Comparison of ENCODE assay signal across 8 mouse cellular contexts in the genomic region with DNA sequence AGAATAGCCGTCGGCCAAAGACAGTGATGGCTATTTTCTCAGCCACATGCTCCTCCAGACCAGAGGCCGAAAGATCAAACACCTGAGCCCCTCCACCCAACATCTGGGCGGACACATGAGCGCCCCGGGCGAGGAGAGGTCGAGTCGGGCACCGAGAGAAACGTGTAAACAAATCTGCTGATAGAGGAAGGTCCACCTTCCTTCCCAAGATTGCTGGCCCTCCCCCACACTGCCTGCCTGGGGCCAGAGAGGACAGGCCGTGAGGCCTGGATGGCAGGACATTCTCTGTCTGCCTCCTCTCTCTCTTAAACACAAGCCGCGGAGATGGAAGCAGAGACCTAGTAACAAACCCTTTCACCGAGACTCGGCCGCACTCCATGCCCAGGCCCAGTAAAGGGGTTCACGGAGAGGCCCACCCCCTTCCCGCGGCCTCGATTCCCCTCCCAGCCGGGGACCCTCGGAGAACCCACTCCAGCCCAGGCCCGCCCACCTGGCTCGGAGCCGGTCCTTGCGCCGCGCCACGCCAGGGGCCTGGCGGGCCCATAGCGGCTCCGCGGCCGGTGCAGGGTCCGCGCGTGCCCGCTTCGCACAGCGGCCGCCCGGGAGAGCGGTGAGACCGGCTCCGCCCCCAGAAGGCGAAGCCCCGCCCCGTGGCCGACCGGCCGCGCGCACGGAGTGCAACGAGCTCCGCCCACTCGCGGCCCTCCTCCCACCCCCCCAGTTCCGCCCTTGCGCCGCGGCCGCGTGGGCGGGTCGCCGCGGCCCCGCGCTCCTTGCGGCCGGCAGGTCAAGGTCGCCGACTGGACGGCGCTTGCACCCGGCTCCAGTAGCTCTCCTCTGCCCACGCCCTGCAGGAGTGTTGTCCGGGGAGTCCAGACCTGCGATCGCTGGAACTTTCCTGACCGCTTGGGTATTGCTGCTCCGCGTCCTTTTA. TPM values are rescaled to one million over a fixed set of nuclear protein-coding genes. Genes with fewer than 3 reads are reported as not detected.
DNase-seq lines count a peak whose midpoint lies in the region; ATAC-seq and TF ChIP-seq lines count a peak whose summit lies in the region.

No protein-coding gene starts in this region.

- intact Hi-C loops in heart, adult 2 months (cut with DNase I), result loop anchor here (1.0 kb wide), 2 partner anchors 23 to 91 kb away; a partner anchor contains a TSS

- ATAC-seq in embryonic facial prominence, embryonic 13.5 days (ENCODE audit: insufficient number of reproducible peaks, insufficient read depth, low FRiP score, low TSS enrichment, low read depth), result peak; percentile 60; the same call in 1 of the 2 replicates
- peak; percentile 71 for ATAC-seq in limb, embryonic 15.5 days (ENCODE audit: insufficient number of reproducible peaks, low FRiP score, low TSS enrichment, low read depth)
- ATAC-seq in midbrain, embryonic 16.5 days, result peak; percentile 74

- 0 out of 2 replicates have a peak, but pooled peaks have one; percentile 64 for TF ChIP-seq EP300 in heart, adult 2 months (IDR thresholded peaks at IDR 0.05; ENCODE audit: insufficient read depth, low read depth, low read length)

- peaks cover 30% of the 10 kb centered on the region for H3K36me3 ChIP-seq in embryonic facial prominence, embryonic 13.5 days
- no peaks in the 10 kb centered on the region for H3K36me3 ChIP-seq in heart, adult 2 months (ENCODE audit: control insufficient read depth, insufficient read depth, low read length)
- peaks cover 27% of the 10 kb centered on the region for H3K36me3 ChIP-seq in limb, embryonic 15.5 days
- peaks cover 18% of the 10 kb centered on the region for H3K36me3 ChIP-seq in midbrain, embryonic 16.5 days (ENCODE audit: control insufficient read depth, insufficient read depth, low read length)
- peaks cover 7% of the 10 kb centered on the region for H3K36me3 ChIP-seq in spleen, adult 2 months (ENCODE audit: control insufficient read depth, insufficient read depth, low read length)

- H3K79me2 ChIP-seq in heart, adult 2 months (replicated peaks; ENCODE audit: control insufficient read depth, insufficient read depth, low read length), result no peaks in the 10 kb centered on the region

- peak overlapping the region; percentile 94 for H3K4me2 ChIP-seq in embryonic facial prominence, embryonic 13.5 days
- peak overlapping the region; percentile 86 for H3K4me2 ChIP-seq in limb, embryonic 15.5 days
- peak overlapping the region; percentile 91 for H3K4me2 ChIP-seq in midbrain, embryonic 16.5 days (ENCODE audit: low read length)

- H3K9me3 ChIP-seq in embryonic facial prominence, embryonic 13.5 days, result no peaks in the 10 kb centered on the region
- H3K9me3 ChIP-seq in limb, embryonic 15.5 days, result no peaks in the 10 kb centered on the region
- H3K9me3 ChIP-seq in midbrain, embryonic 16.5 days (replicated peaks; ENCODE audit: control insufficient read depth, low read length, poor library complexity, severe bottlenecking), result no peaks in the 10 kb centered on the region

- TF ChIP-seq CTCF in heart, adult 2 months (IDR thresholded peaks at IDR 0.05), result no peak; the same call in 1 of the 2 replicates
- TF ChIP-seq CTCF in spleen, adult 2 months (IDR thresholded peaks at IDR 0.05; ENCODE audit: extremely low read depth, insufficient read depth, insufficient read length, insufficient replicate concordance), result no peak

- H3K4me1 ChIP-seq in embryonic facial prominence, embryonic 13.5 days, result peaks cover 32% of the 10 kb centered on the region
- H3K4me1 ChIP-seq in heart, adult 2 months (ENCODE audit: control insufficient read depth, insufficient read depth, low read length), result peaks cover 5% of the 10 kb centered on the region
- H3K4me1 ChIP-seq in limb, embryonic 15.5 days, result peaks cover 24% of the 10 kb centered on the region
- peaks cover 35% of the 10 kb centered on the region for H3K4me1 ChIP-seq in midbrain, embryonic 16.5 days (ENCODE audit: control insufficient read depth, insufficient read depth, low read length)
- H3K4me1 ChIP-seq in spleen, adult 2 months (ENCODE audit: control insufficient read depth, insufficient read depth, insufficient read length), result no peaks in the 10 kb centered on the region

- peak overlapping the region; percentile 92 for H3K27ac ChIP-seq in embryonic facial prominence, embryonic 13.5 days
- peak overlapping the region; percentile 98 for H3K27ac ChIP-seq in heart, adult 2 months
- H3K27ac ChIP-seq in limb, embryonic 15.5 days, result peak overlapping the region; percentile 94
- H3K27ac ChIP-seq in midbrain, embryonic 16.5 days (ENCODE audit: low read length), result peak overlapping the region; percentile 88
- peak overlapping the region; percentile 94 for H3K27ac ChIP-seq in spleen, adult 2 months (ENCODE audit: insufficient read depth, low read length)

- peak; percentile 79 for TF ChIP-seq POLR2A in heart, adult 2 months (IDR thresholded peaks at IDR 0.05; ENCODE audit: insufficient read depth, low read depth, low read length)
- peak; percentile 9 for TF ChIP-seq POLR2A in spleen, adult 2 months (IDR thresholded peaks at IDR 0.05; ENCODE audit: low read depth, low read length)

- peak overlapping the region; percentile 84 for H3K4me3 ChIP-seq in embryonic facial prominence, embryonic 13.5 days
- H3K4me3 ChIP-seq in heart, adult 2 months, result peak overlapping the region; percentile 71
- peak overlapping the region; percentile 82 for H3K4me3 ChIP-seq in limb, embryonic 15.5 days
- peak overlapping the region; percentile 91 for H3K4me3 ChIP-seq in midbrain, embryonic 16.5 days (ENCODE audit: low read depth, low read length)
- peak overlapping the region; percentile 99 for H3K4me3 ChIP-seq in spleen, adult 2 months (ENCODE audit: extremely low read depth, insufficient read depth, insufficient read length)

- WGBS in embryonic facial prominence, embryonic 13.5 days, result under 1% methylated on average over 73 of the region's 85 CpGs
- under 1% methylated on average over 85 of the region's 85 CpGs for WGBS in heart, adult 2 months
- WGBS in limb, embryonic 15.5 days, result under 1% methylated on average over 85 of the region's 85 CpGs
- under 1% methylated on average over 84 of the region's 85 CpGs for WGBS in midbrain, embryonic 16.5 days
- under 1% methylated on average over 85 of the region's 85 CpGs for WGBS in spleen, adult 2 months

- peaks cover 6% of the 10 kb centered on the region for H3K27me3 ChIP-seq in embryonic facial prominence, embryonic 13.5 days
- no peaks in the 10 kb centered on the region for H3K27me3 ChIP-seq in heart, adult 2 months (ENCODE audit: control insufficient read depth, insufficient read depth, low read length)
- peaks cover 11% of the 10 kb centered on the region for H3K27me3 ChIP-seq in limb, embryonic 15.5 days
- no peaks in the 10 kb centered on the region for H3K27me3 ChIP-seq in midbrain, embryonic 16.5 days (ENCODE audit: control insufficient read depth, insufficient read depth, low read depth, low read length)
- no peaks in the 10 kb centered on the region for H3K27me3 ChIP-seq in spleen, adult 2 months (ENCODE audit: control insufficient read depth, insufficient read depth, low read length)

- peak; percentile 94 for DNase-seq in A20 (ENCODE audit: low read depth, low spot score)
- peak; percentile 90 to 91 for DNase-seq in adrenal gland, postnatal 4 days (ENCODE audit: low spot score in 2 of 2)
- DNase-seq in heart, adult 2 months, result peak; percentile 96 to 97
- DNase-seq in kidney, adult 8-10 months, result peak; percentile 87 to 90
- DNase-seq in spleen, adult 2 months (ENCODE audit: low read depth in 1 of 2, low spot score in 2 of 2), result peak; percentile 74 to 92

- peak overlapping the region; percentile 88 for H3K9ac ChIP-seq in embryonic facial prominence, embryonic 13.5 days
- peak overlapping the region; percentile 92 for H3K9ac ChIP-seq in heart, adult 2 months (ENCODE audit: low read depth, low read length)
- H3K9ac ChIP-seq in limb, embryonic 15.5 days, result peak overlapping the region; percentile 75
- peak overlapping the region; percentile 90 for H3K9ac ChIP-seq in midbrain, embryonic 16.5 days (ENCODE audit: low read depth, low read length)

RNA-seq across cellular contexts. Expression of a gene that starts 0.6 kb away (rescaled TPM):
- 100 to 1,000 TPM; 254 to 261 TPM for total RNA-seq in adrenal gland, postnatal 4 days (2021)
- polyA plus RNA-seq in embryonic facial prominence, embryonic 13.5 days (2015; fragmentation: Nextera tagmentation; extraction: Ambion mirVana), result 191 and 195 TPM in 2 replicates
- 100 to 1,000 TPM; 196 to 213 TPM for total RNA-seq in heart, adult 2 months (2021)
- 307 and 331 TPM in 2 replicates for polyA plus RNA-seq in heart, adult 2 months (2012; rRNA removed)
- 184 and 195 TPM in 2 replicates for polyA plus RNA-seq in limb, embryonic 15.5 days (2015; fragmentation: Nextera tagmentation; extraction: Ambion mirVana)
- 144 and 150 TPM in 2 replicates for polyA plus RNA-seq in midbrain, embryonic 16.5 days (2015; fragmentation: Nextera tagmentation; extraction: Ambion mirVana)
- 348 and 407 TPM in 2 replicates for polyA plus RNA-seq in spleen, adult 2 months (2012; rRNA removed)

RNA-seq across cellular contexts. Expression of a gene that starts 14.0 kb away (rescaled TPM):
- 10 to 100 TPM; 59.3 to 61.2 TPM for total RNA-seq in adrenal gland, postnatal 4 days (2021)
- 3.6 and 5.2 TPM in 2 replicates for polyA plus RNA-seq in embryonic facial prominence, embryonic 13.5 days (2015; fragmentation: Nextera tagmentation; extraction: Ambion mirVana)
- under 1 TPM in 1 of 2 experiments, not detected in 1; 0.66 TPM for total RNA-seq in heart, adult 2 months (2021)
- polyA plus RNA-seq in heart, adult 2 months (2012; rRNA removed), result 0.23 and 0.32 TPM in 2 replicates
- polyA plus RNA-seq in limb, embryonic 15.5 days (2015; fragmentation: Nextera tagmentation; extraction: Ambion mirVana), result 1.2 and 1.6 TPM in 2 replicates
- 151 and 155 TPM in 2 replicates for polyA plus RNA-seq in midbrain, embryonic 16.5 days (2015; fragmentation: Nextera tagmentation; extraction: Ambion mirVana)
- 3.6 and 4.0 TPM in 2 replicates for polyA plus RNA-seq in spleen, adult 2 months (2012; rRNA removed)

RNA-seq across cellular contexts. Expression of a gene that starts 22.9 kb away (rescaled TPM):
- total RNA-seq in adrenal gland, postnatal 4 days (2021), result 100 to 1,000 TPM; 170 to 175 TPM
- 124 and 126 TPM in 2 replicates for polyA plus RNA-seq in embryonic facial prominence, embryonic 13.5 days (2015; fragmentation: Nextera tagmentation; extraction: Ambion mirVana)
- 10 to 100 TPM; 83.4 to 86.9 TPM for total RNA-seq in heart, adult 2 months (2021)
- 118 and 119 TPM in 2 replicates for polyA plus RNA-seq in heart, adult 2 months (2012; rRNA removed)
- polyA plus RNA-seq in limb, embryonic 15.5 days (2015; fragmentation: Nextera tagmentation; extraction: Ambion mirVana), result 192 and 215 TPM in 2 replicates
- 65.2 and 75.8 TPM in 2 replicates for polyA plus RNA-seq in midbrain, embryonic 16.5 days (2015; fragmentation: Nextera tagmentation; extraction: Ambion mirVana)
- 232 and 240 TPM in 2 replicates for polyA plus RNA-seq in spleen, adult 2 months (2012; rRNA removed)

RNA-seq across cellular contexts. Expression of a gene that starts 40.3 kb away (rescaled TPM):
- 10 to 100 TPM; 22.5 to 22.9 TPM for total RNA-seq in adrenal gland, postnatal 4 days (2021)
- 8.1 and 8.2 TPM in 2 replicates for polyA plus RNA-seq in embryonic facial prominence, embryonic 13.5 days (2015; fragmentation: Nextera tagmentation; extraction: Ambion mirVana)
- total RNA-seq in heart, adult 2 months (2021), result 1 to 10 TPM; 3.8 to 3.9 TPM
- 7.7 and 8.3 TPM in 2 replicates for polyA plus RNA-seq in heart, adult 2 months (2012; rRNA removed)
- polyA plus RNA-seq in limb, embryonic 15.5 days (2015; fragmentation: Nextera tagmentation; extraction: Ambion mirVana), result 4.9 and 5.7 TPM in 2 replicates
- 18.1 and 20.5 TPM in 2 replicates for polyA plus RNA-seq in midbrain, embryonic 16.5 days (2015; fragmentation: Nextera tagmentation; extraction: Ambion mirVana)
- 4.1 and 5.2 TPM in 2 replicates for polyA plus RNA-seq in spleen, adult 2 months (2012; rRNA removed)

RNA-seq across cellular contexts. Expression of a gene that starts 41.2 kb away (rescaled TPM):
- 100 to 1,000 TPM in 1 of 2 experiments, 10 to 100 TPM in 1; 75.5 to 140 TPM for total RNA-seq in adrenal gland, postnatal 4 days (2021)
- polyA plus RNA-seq in embryonic facial prominence, embryonic 13.5 days (2015; fragmentation: Nextera tagmentation; extraction: Ambion mirVana), result 6.3 and 16.6 TPM in 2 replicates
- total RNA-seq in heart, adult 2 months (2021), result 10 to 100 TPM in 1 of 2 experiments, under 1 TPM in 1; 0.42 to 10.3 TPM
- 0.91 and 4.4 TPM in 2 replicates for polyA plus RNA-seq in heart, adult 2 months (2012; rRNA removed)
- 5.9 and 10.4 TPM in 2 replicates for polyA plus RNA-seq in limb, embryonic 15.5 days (2015; fragmentation: Nextera tagmentation; extraction: Ambion mirVana)
- 2.3 and 3.5 TPM in 2 replicates for polyA plus RNA-seq in midbrain, embryonic 16.5 days (2015; fragmentation: Nextera tagmentation; extraction: Ambion mirVana)
- 301 and 381 TPM in 2 replicates for polyA plus RNA-seq in spleen, adult 2 months (2012; rRNA removed)

Comparison
In these comparisons a context has a peak if more than half of its experiments do, and no peak if none do; other contexts are left out.
1. Peak in every context shown above with its lines: DNase-seq, ATAC-seq, H3K4me3 ChIP-seq and H3K27ac ChIP-seq.
2. RNA of a gene that starts 14.0 kb away (polyA plus RNA-seq): 151 to 155 TPM in midbrain, embryonic 16.5 days; 3.6 to 4.0 TPM in spleen, adult 2 months, 3.6 to 5.2 TPM in embryonic facial prominence, embryonic 13.5 days, 1.2 to 1.6 TPM in limb, embryonic 15.5 days and 0.23 to 0.32 TPM in heart, adult 2 months; every median in the first group is over 10 times any median in the second.